Comparison of ENCODE assay signal across 10 mouse cellular contexts in the genomic region with DNA sequence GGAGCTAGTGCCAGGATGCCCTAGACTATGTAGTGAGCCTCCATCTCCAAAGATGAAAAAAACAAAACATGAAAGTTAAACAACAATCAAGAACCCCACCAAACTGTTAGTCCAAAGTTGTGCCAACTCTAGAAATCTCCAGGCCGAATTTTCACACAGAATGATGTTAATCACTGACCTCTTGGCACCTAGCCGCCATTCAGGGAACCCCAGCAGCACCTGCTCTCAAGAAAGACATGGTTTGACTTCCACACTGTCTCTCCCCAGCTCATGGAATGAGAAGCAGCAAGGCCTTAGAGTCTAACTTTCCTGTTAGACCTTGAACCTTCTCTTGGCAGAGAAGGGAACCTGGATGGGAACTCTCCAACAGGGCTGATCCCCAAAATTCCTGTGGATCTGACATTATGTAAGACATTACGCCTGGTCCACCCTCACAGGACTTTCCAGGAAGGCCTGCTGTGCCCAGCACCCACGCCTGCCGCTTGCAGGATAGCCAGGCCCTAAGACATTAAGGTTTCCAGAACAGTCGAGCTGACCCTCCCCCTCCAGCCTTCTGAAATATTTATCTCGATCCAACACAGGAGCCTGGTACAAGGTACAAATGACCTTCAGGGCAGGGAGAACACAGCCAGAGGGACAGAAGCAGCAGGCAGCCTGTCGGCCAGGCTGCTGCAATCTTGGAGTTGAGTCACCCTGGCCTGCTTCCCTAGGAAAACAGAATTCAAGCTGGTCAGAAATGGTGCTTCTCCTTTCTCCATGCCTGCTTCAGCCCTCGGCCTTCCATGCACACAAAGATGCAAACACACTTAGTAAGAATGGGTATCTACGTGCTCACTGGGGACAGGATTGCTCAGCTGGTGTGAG. TPM values are rescaled to one million over a fixed set of nuclear protein-coding genes. Genes with fewer than 3 reads are reported as not detected.
DNase-seq lines count a peak whose midpoint lies in the region; ATAC-seq and TF ChIP-seq lines count a peak whose summit lies in the region.
"Had no signal": no experiment of that assay in that cellular context is flagged by ENCODE, and none has a peak within 500 bp of the region (broad histone marks: within the 10 kb centered on the region; RNA-seq: fewer than 3 reads in every experiment).

No protein-coding gene starts in this region.

- H3K4me1 ChIP-seq in midbrain, embryonic 16.5 days (ENCODE audit: control insufficient read depth, insufficient read depth, low read length): no peaks in the 10 kb centered on the region
- no peaks in the 10 kb centered on the region; the same call in 1 of the 2 replicates for H3K4me1 ChIP-seq in midbrain, embryonic 13.5 days (replicated peaks)
- H3K4me1 ChIP-seq in intestine, embryonic 15.5 days (replicated peaks): peaks cover 8% of the 10 kb centered on the region; the same call in 1 of the 2 replicates
- peaks cover 6% of the 10 kb centered on the region; the same call in 1 of the 2 replicates for H3K4me1 ChIP-seq in stomach, postnatal 0 days (replicated peaks; ENCODE audit: control insufficient read depth, insufficient read depth)
- H3K4me1 ChIP-seq: hindbrain, embryonic 15.5 days had no signal

- no peak overlapping the region for H3K4me2 ChIP-seq in midbrain, embryonic 16.5 days (ENCODE audit: low read length)
- H3K4me2 ChIP-seq in midbrain, embryonic 13.5 days (replicated peaks): no peak overlapping the region
- H3K4me2 ChIP-seq in intestine, embryonic 15.5 days (replicated peaks): no peak overlapping the region
- no peak overlapping the region for H3K4me2 ChIP-seq in stomach, postnatal 0 days (replicated peaks; ENCODE audit: low read depth)
- H3K4me2 ChIP-seq: hindbrain, embryonic 15.5 days had no signal

- peak; percentile 67 for DNase-seq in cerebellum, adult 9-11 months
- DNase-seq in stomach, postnatal 0 days (ENCODE audit: low spot score): peak; percentile 59
- DNase-seq in layer of hippocampus, adult 8-10 months (ENCODE audit: low spot score in 2 of 2): no peak
- no peak for DNase-seq in urinary bladder, adult 2 months (ENCODE audit: low spot score)
- no peak for DNase-seq in layer of hippocampus, postnatal 36 days

- H3K4me3 ChIP-seq in midbrain, embryonic 16.5 days (ENCODE audit: low read depth, low read length): no peak overlapping the region
- H3K4me3 ChIP-seq in midbrain, embryonic 13.5 days (replicated peaks): no peak overlapping the region
- H3K4me3 ChIP-seq in intestine, embryonic 15.5 days (replicated peaks): no peak overlapping the region
- H3K4me3 ChIP-seq in stomach, postnatal 0 days (ENCODE audit: low read depth, low read length): no peak overlapping the region
- H3K4me3 ChIP-seq: hindbrain, embryonic 15.5 days had no signal

- TF ChIP-seq CTCF in stomach, postnatal 0 days (IDR thresholded peaks at IDR 0.05; ENCODE audit: low read depth): no peak

- no peaks in the 10 kb centered on the region for H3K9me3 ChIP-seq in midbrain, embryonic 16.5 days (replicated peaks; ENCODE audit: control insufficient read depth, low read length, poor library complexity, severe bottlenecking)
- H3K9me3 ChIP-seq in midbrain, embryonic 13.5 days: no peaks in the 10 kb centered on the region
- no peaks in the 10 kb centered on the region for H3K9me3 ChIP-seq in intestine, embryonic 15.5 days
- H3K9me3 ChIP-seq in stomach, postnatal 0 days (ENCODE audit: control insufficient read depth, low read length): no peaks in the 10 kb centered on the region
- H3K9me3 ChIP-seq: hindbrain, embryonic 15.5 days had no signal

- 71% methylated on average over 10 of the region's 10 CpGs for WGBS in midbrain, embryonic 16.5 days
- WGBS in midbrain, embryonic 13.5 days: 75% methylated on average over 10 of the region's 10 CpGs
- WGBS in intestine, embryonic 15.5 days: 46% methylated on average over 10 of the region's 10 CpGs
- WGBS in stomach, postnatal 0 days: 47% methylated on average over 10 of the region's 10 CpGs

- no peak overlapping the region for H3K27ac ChIP-seq in midbrain, embryonic 16.5 days (ENCODE audit: low read length)
- H3K27ac ChIP-seq in midbrain, embryonic 13.5 days: no peak overlapping the region
- H3K27ac ChIP-seq in intestine, embryonic 15.5 days: 0 out of 2 replicates have a peak overlapping the region, but pooled peaks have one; percentile 9
- H3K27ac ChIP-seq in stomach, postnatal 0 days (replicated peaks): peak overlapping the region; percentile 78
- H3K27ac ChIP-seq: hindbrain, embryonic 15.5 days had no signal

- H3K36me3 ChIP-seq in midbrain, embryonic 16.5 days (ENCODE audit: control insufficient read depth, insufficient read depth, low read length): no peaks in the 10 kb centered on the region
- H3K36me3 ChIP-seq in midbrain, embryonic 13.5 days: no peaks in the 10 kb centered on the region
- no peaks in the 10 kb centered on the region for H3K36me3 ChIP-seq in intestine, embryonic 15.5 days
- no peaks in the 10 kb centered on the region for H3K36me3 ChIP-seq in stomach, postnatal 0 days (ENCODE audit: control insufficient read depth, insufficient read depth, low read length)
- H3K36me3 ChIP-seq: hindbrain, embryonic 15.5 days had no signal

- peak overlapping the region; percentile 8; the same call in 1 of the 2 replicates for H3K9ac ChIP-seq in midbrain, embryonic 16.5 days (ENCODE audit: low read depth, low read length)
- H3K9ac ChIP-seq in midbrain, embryonic 13.5 days (replicated peaks): no peak overlapping the region
- H3K9ac ChIP-seq in intestine, embryonic 15.5 days: no peak overlapping the region
- no peak overlapping the region for H3K9ac ChIP-seq in stomach, postnatal 0 days (ENCODE audit: low read length)
- H3K9ac ChIP-seq: hindbrain, embryonic 15.5 days had no signal

- ATAC-seq in midbrain, embryonic 16.5 days: no peak
- ATAC-seq in midbrain, embryonic 13.5 days: no peak
- ATAC-seq in intestine, embryonic 15.5 days: peak; percentile 62
- ATAC-seq in stomach, postnatal 0 days (ENCODE audit: low FRiP score, low TSS enrichment): peak; percentile 75
- ATAC-seq: lung, postnatal 0 days had no signal

- H3K27me3 ChIP-seq in midbrain, embryonic 16.5 days (ENCODE audit: control insufficient read depth, insufficient read depth, low read depth, low read length): no peaks in the 10 kb centered on the region
- H3K27me3 ChIP-seq in midbrain, embryonic 13.5 days: no peaks in the 10 kb centered on the region
- H3K27me3 ChIP-seq in intestine, embryonic 15.5 days (replicated peaks): no peaks in the 10 kb centered on the region
- H3K27me3 ChIP-seq in stomach, postnatal 0 days (ENCODE audit: control insufficient read depth, insufficient read depth, low read length): no peaks in the 10 kb centered on the region
- H3K27me3 ChIP-seq: hindbrain, embryonic 15.5 days had no signal

- TF ChIP-seq EP300 in stomach, postnatal 0 days (optimal IDR thresholded peaks at IDR 0.05): no peak

RNA-seq across cellular contexts. Expression of gene Fbxl14, which starts 12.3 kb away (rescaled TPM):
- 2.0 and 2.5 TPM in 2 replicates for polyA plus RNA-seq in midbrain, embryonic 16.5 days (2015; fragmentation: Nextera tagmentation; extraction: Ambion mirVana)
- polyA plus RNA-seq in midbrain, embryonic 13.5 days (2015; fragmentation: Nextera tagmentation; extraction: Ambion mirVana): 3.5 and 4.1 TPM in 2 replicates
- polyA plus RNA-seq in intestine, embryonic 15.5 days (2015; fragmentation: Nextera tagmentation; extraction: Ambion mirVana): 4.6 and 4.7 TPM in 2 replicates
- 2.9 TPM in 2 replicates for polyA plus RNA-seq in stomach, postnatal 0 days (2015; fragmentation: Nextera tagmentation; extraction: Ambion mirVana)
- 10 to 100 TPM; 33.2 to 34.0 (median 33.8) TPM for total RNA-seq in layer of hippocampus, adult 8-10 months (2022)
- 28.2 and 30.6 TPM in 2 replicates for polyA plus RNA-seq in urinary bladder, adult 2 months (2012; rRNA removed)
- 10 to 100 TPM; 31.6 to 33.6 TPM for total RNA-seq in layer of hippocampus, postnatal 36 days (2021)

RNA-seq across cellular contexts. Expression of gene Adipor2, which starts 49.6 kb away (rescaled TPM):
- polyA plus RNA-seq in midbrain, embryonic 16.5 days (2015; fragmentation: Nextera tagmentation; extraction: Ambion mirVana): 32.8 and 39.3 TPM in 2 replicates
- 38.1 and 39.9 TPM in 2 replicates for polyA plus RNA-seq in midbrain, embryonic 13.5 days (2015; fragmentation: Nextera tagmentation; extraction: Ambion mirVana)
- polyA plus RNA-seq in intestine, embryonic 15.5 days (2015; fragmentation: Nextera tagmentation; extraction: Ambion mirVana): 101 and 111 TPM in 2 replicates
- polyA plus RNA-seq in stomach, postnatal 0 days (2015; fragmentation: Nextera tagmentation; extraction: Ambion mirVana): 80.7 and 90.5 TPM in 2 replicates
- 10 to 100 TPM; 41.4 to 46.2 (median 44.2) TPM for total RNA-seq in layer of hippocampus, adult 8-10 months (2022)
- 104 and 112 TPM in 2 replicates for polyA plus RNA-seq in urinary bladder, adult 2 months (2012; rRNA removed)
- 10 to 100 TPM; 36.2 to 41.5 TPM for total RNA-seq in layer of hippocampus, postnatal 36 days (2021)

Comparison
In these comparisons a context has a peak if more than half of its experiments do, and no peak if none do; other contexts are left out.
1. ATAC-seq: peak in intestine, embryonic 15.5 days (single experiment) and stomach, postnatal 0 days (single experiment); none in midbrain, embryonic 16.5 days (single experiment) and midbrain, embryonic 13.5 days (single experiment).
2. H3K27ac ChIP-seq: peak in intestine, embryonic 15.5 days (single experiment) and stomach, postnatal 0 days (single experiment); none in midbrain, embryonic 16.5 days (single experiment) and midbrain, embryonic 13.5 days (single experiment).
3. DNase-seq: peak in cerebellum, adult 9-11 months (single experiment) and stomach, postnatal 0 days (single experiment); none in layer of hippocampus, adult 8-10 months (0 of 2), urinary bladder, adult 2 months (single experiment) and layer of hippocampus, postnatal 36 days (0 of 2).